Comparison of ENCODE assay signal across 10 mouse cellular contexts in genomic region chr8:115154096-115154495, GRCm38 (mm10).
DNase-seq lines count a peak whose midpoint lies in the region; ATAC-seq lines count a peak whose summit lies in the region.
"Had no signal": no experiment of that assay in that cellular context is flagged by ENCODE, and none has a peak within 500 bp of the region (broad histone marks: within the 10 kb centered on the region; RNA-seq: fewer than 3 reads in every experiment).

No protein-coding gene starts in this region.

- H3K36me3 ChIP-seq in forebrain, embryonic 10.5 days (replicated peaks) = no peaks in the 10 kb centered on the region
- H3K36me3 ChIP-seq in forebrain, embryonic 12.5 days (replicated peaks) = no peaks in the 10 kb centered on the region
- H3K36me3 ChIP-seq in limb, embryonic 12.5 days = no peaks in the 10 kb centered on the region
- H3K36me3 ChIP-seq: embryonic facial prominence, embryonic 12.5 days had no signal

- no peaks in the 10 kb centered on the region for H3K9me3 ChIP-seq in forebrain, embryonic 10.5 days
- no peaks in the 10 kb centered on the region for H3K9me3 ChIP-seq in forebrain, embryonic 12.5 days
- H3K9me3 ChIP-seq in limb, embryonic 12.5 days = no peaks in the 10 kb centered on the region
- H3K9me3 ChIP-seq: embryonic facial prominence, embryonic 12.5 days had no signal

- H3K4me2 ChIP-seq in forebrain, embryonic 12.5 days = no peak overlapping the region
- H3K4me2 ChIP-seq in limb, embryonic 12.5 days = 0 out of 2 replicates have a peak overlapping the region, but pooled peaks have one; percentile 23
- H3K4me2 ChIP-seq: embryonic facial prominence, embryonic 12.5 days had no signal

- ATAC-seq in forebrain, embryonic 12.5 days (ENCODE audit: low FRiP score) = no peak
- ATAC-seq in limb, embryonic 12.5 days (ENCODE audit: insufficient number of reproducible peaks, insufficient read depth, low FRiP score, low TSS enrichment, low read depth) = no peak

- H3K27me3 ChIP-seq in forebrain, embryonic 10.5 days (ENCODE audit: poor library complexity, severe bottlenecking) = peaks cover 56% of the 10 kb centered on the region
- peaks cover 32% of the 10 kb centered on the region for H3K27me3 ChIP-seq in forebrain, embryonic 12.5 days
- peaks cover 57% of the 10 kb centered on the region for H3K27me3 ChIP-seq in limb, embryonic 12.5 days

- H3K4me3 ChIP-seq in forebrain, embryonic 10.5 days = no peak overlapping the region
- no peak overlapping the region for H3K4me3 ChIP-seq in forebrain, embryonic 12.5 days (replicated peaks)
- H3K4me3 ChIP-seq in limb, embryonic 12.5 days (replicated peaks) = no peak overlapping the region
- H3K4me3 ChIP-seq: embryonic facial prominence, embryonic 12.5 days had no signal

- no peak for DNase-seq in forebrain, embryonic 10.5 days (ENCODE audit: extremely low spot score, low spot score)
- peak; percentile 74 for DNase-seq in brain, embryonic 18.5 days (ENCODE audit: low read depth, low spot score)
- peak; percentile 32 to 39 for DNase-seq in frontal cortex, postnatal 10 days (ENCODE audit: low spot score in 2 of 2)
- no peak for DNase-seq in gastrocnemius, postnatal 25 days
- DNase-seq in c-Kit-positive CD71-positive TER-119-positive erythroid progenitor cells, embryonic 14.5 days (ENCODE audit: low spot score) = no peak
- DNase-seq in urinary bladder, postnatal 10 days (ENCODE audit: low spot score) = no peak
- DNase-seq: kidney, postnatal 14 days had no signal

- H3K27ac ChIP-seq in forebrain, embryonic 10.5 days = 0 out of 2 replicates have a peak overlapping the region, but pooled peaks have one; percentile 26
- H3K27ac ChIP-seq in forebrain, embryonic 12.5 days = no peak overlapping the region
- no peak overlapping the region for H3K27ac ChIP-seq in limb, embryonic 12.5 days
- H3K27ac ChIP-seq: embryonic facial prominence, embryonic 12.5 days had no signal

- 80% methylated on average over 10 of the region's 10 CpGs for WGBS in forebrain, embryonic 10.5 days
- WGBS in forebrain, embryonic 12.5 days = 52% methylated on average over 10 of the region's 10 CpGs
- WGBS in limb, embryonic 12.5 days = 43% methylated on average over 10 of the region's 10 CpGs

- H3K9ac ChIP-seq in forebrain, embryonic 12.5 days = no peak overlapping the region
- no peak overlapping the region for H3K9ac ChIP-seq in limb, embryonic 12.5 days (replicated peaks)
- H3K9ac ChIP-seq: embryonic facial prominence, embryonic 12.5 days had no signal

- H3K4me1 ChIP-seq in forebrain, embryonic 10.5 days = peaks cover 52% of the 10 kb centered on the region
- H3K4me1 ChIP-seq in forebrain, embryonic 12.5 days = peaks cover 45% of the 10 kb centered on the region
- H3K4me1 ChIP-seq in limb, embryonic 12.5 days (replicated peaks) = peaks cover 51% of the 10 kb centered on the region

Comparison
In these comparisons a context has a peak if more than half of its experiments do, and no peak if none do; other contexts are left out.
1. DNase-seq: peak in brain, embryonic 18.5 days (single experiment) and frontal cortex, postnatal 10 days (2 of 2); none in forebrain, embryonic 10.5 days (single experiment), gastrocnemius, postnatal 25 days (single experiment), c-Kit-positive CD71-positive TER-119-positive erythroid progenitor cells, embryonic 14.5 days (single experiment) and urinary bladder, postnatal 10 days (single experiment).